Mouse (Mus musculus) lung, adult 2 months (tissue): ENCODE measurements around the gene Macrod2.

Source experiments
- CTCF ChIP-seq: fragments of 200-500 bp; IDR thresholded peaks from 2 replicates; pipeline ENCODE4 v1.5.1; 2011; ENCODE audit warnings: mild to moderate bottlenecking, low read length, control low read depth; ENCODE audit not compliant: insufficient read depth
- POLR2A ChIP-seq: fragments of 200-500 bp; IDR thresholded peaks from 2 replicates; pipeline ENCODE4 v1.6.1; 2011; ENCODE audit warnings: low read depth, mild to moderate bottlenecking, control low read depth, low read length, borderline replicate concordance; ENCODE audit errors: extremely low read depth

GRCm38 (mm10) chr2:141301030-141301429 is 905.9 kb downstream of the Macrod2 start:
- TF ChIP-seq CTCF, result no peak
- no peak for TF ChIP-seq POLR2A
